Mouse (Mus musculus) MEL (cell line): ENCODE results near the gene Ms4a7.

Experiments
- CTCF ChIP-seq, 3 experiments: IDR thresholded peaks in 2 of 3; conservative IDR thresholded peaks in 1 of 3; 2 replicates each; pipeline ENCODE4 v1.5.1; 2011 to 2012; ENCODE audit warnings: low read length in 3 of 3, low read depth in 2 of 3, mild to moderate bottlenecking in 2 of 3, improper control_type of control experiment in 1 of 3, inconsistent platforms in 1 of 3, mixed read lengths in 1 of 3, moderate library complexity in 1 of 3; ENCODE audit not compliant: control insufficient read depth in 1 of 3, insufficient read depth in 1 of 3, poor library complexity in 1 of 3, severe bottlenecking in 1 of 3
- ETS1 ChIP-seq: IDR thresholded peaks from 2 replicates; pipeline ENCODE4 v1.6.1; 2012; ENCODE audit warnings: low read depth, mild to moderate bottlenecking, inconsistent platforms, low read length, improper control_type of control experiment, moderate library complexity
- MAX ChIP-seq: IDR thresholded peaks from 2 replicates; pipeline ENCODE4 v1.6.1; 2011; ENCODE audit warnings: low read length, improper control_type of control experiment
- POLR2A ChIP-seq, 2 experiments: IDR thresholded peaks; 2 replicates each; pipeline ENCODE4 v1.6.1; 2011 to 2012; ENCODE audit warnings: low read length in 2 of 2, mild to moderate bottlenecking in 2 of 2, control low read depth in 1 of 2, improper control_type of control experiment in 1 of 2, low read depth in 1 of 2, moderate library complexity in 1 of 2; ENCODE audit not compliant: control insufficient read depth in 1 of 2, insufficient read depth in 1 of 2, poor library complexity in 1 of 2
- SIN3A ChIP-seq: IDR thresholded peaks from 2 replicates; pipeline ENCODE4 v1.6.1; 2012; ENCODE audit warnings: low read length, improper control_type of control experiment, inconsistent platforms
- ZMIZ1 ChIP-seq: IDR thresholded peaks from 2 replicates; pipeline ENCODE4 v1.6.1; 2012; ENCODE audit warnings: low read depth, mild to moderate bottlenecking, inconsistent platforms, low read length, improper control_type of control experiment, moderate library complexity

GRCm38 (mm10) chr19:11321123-11321522 is 14.8 kb downstream of the Ms4a7 start:
- TF ChIP-seq POLR2A (IDR thresholded peaks at IDR 0.05; ENCODE audit: control insufficient read depth in 1 of 2, insufficient read depth in 1 of 2, low read depth in 1 of 2, low read length in 2 of 2, poor library complexity in 1 of 2) (no peak), CTCF (IDR thresholded peaks at IDR 0.05 in 2 of 3, conservative IDR thresholded peaks at IDR 0.05 in 1 of 3; ENCODE audit: control insufficient read depth in 1 of 3, insufficient read depth in 1 of 3, low read depth in 2 of 3, low read length in 3 of 3, poor library complexity in 1 of 3, severe bottlenecking in 1 of 3) (no peak), MAX (no peak), SIN3A (no peak), ZMIZ1 (no peak), ETS1 (no peak)
